In genomic region chr9:4979401-4979800, GRCm38 (mm10) we compare ENCODE assay signal across 4 mouse cellular contexts.
DNase-seq lines count a peak whose midpoint lies in the region; ATAC-seq and TF ChIP-seq lines count a peak whose summit lies in the region.
"Not testable (repeated sequence)": the region's sequence is repeated elsewhere in the genome, so short reads cannot be mapped to it uniquely, and the experiment has no call there.

No protein-coding gene starts in this region.

- not testable (repeated sequence) for H3K27me3 ChIP-seq in kidney, embryonic 14.5 days (ENCODE audit: control insufficient read depth, insufficient read depth, low read length); kidney, embryonic 15.5 days; kidney, embryonic 16.5 days (ENCODE audit: insufficient read depth, low read length); kidney, postnatal 0 days (ENCODE audit: insufficient read depth, low read length)

- not testable (repeated sequence) for H3K27ac ChIP-seq in kidney, embryonic 14.5 days (ENCODE audit: low read depth, low read length); kidney, embryonic 16.5 days (ENCODE audit: low read length); kidney, postnatal 0 days
- H3K27ac ChIP-seq in kidney, embryonic 15.5 days = 0 out of 2 replicates have a peak overlapping the region, but pooled peaks have one; percentile 41

- not testable (repeated sequence) for H3K4me3 ChIP-seq in kidney, embryonic 14.5 days (ENCODE audit: low read length); kidney, embryonic 15.5 days (replicated peaks); kidney, embryonic 16.5 days (ENCODE audit: low read length); kidney, postnatal 0 days (replicated peaks; ENCODE audit: low read depth, low read length)

- WGBS in kidney, embryonic 14.5 days = 48% methylated on average over 8 of the region's 8 CpGs
- WGBS in kidney, embryonic 15.5 days = 45% methylated on average over 8 of the region's 8 CpGs
- WGBS in kidney, embryonic 16.5 days = 47% methylated on average over 8 of the region's 8 CpGs
- 45% methylated on average over 8 of the region's 8 CpGs for WGBS in kidney, postnatal 0 days

- TF ChIP-seq CTCF in kidney, postnatal 0 days (IDR thresholded peaks at IDR 0.05; ENCODE audit: low read depth) = not testable (repeated sequence)

- H3K9ac ChIP-seq in kidney, embryonic 14.5 days (ENCODE audit: low read depth, low read length); kidney, embryonic 15.5 days; kidney, embryonic 16.5 days (replicated peaks; ENCODE audit: low read length); kidney, postnatal 0 days (ENCODE audit: low read depth, low read length): not testable (repeated sequence)

- not testable (repeated sequence) for H3K9me3 ChIP-seq in kidney, embryonic 14.5 days (ENCODE audit: control insufficient read depth, low read length); kidney, embryonic 15.5 days (replicated peaks); kidney, embryonic 16.5 days (ENCODE audit: low read length); kidney, postnatal 0 days (replicated peaks; ENCODE audit: low read length)

- H3K4me1 ChIP-seq in kidney, embryonic 14.5 days (ENCODE audit: control insufficient read depth, insufficient read depth, low read length); kidney, embryonic 15.5 days; kidney, embryonic 16.5 days (ENCODE audit: insufficient read depth, low read length); kidney, postnatal 0 days (replicated peaks; ENCODE audit: insufficient read depth, low read length): not testable (repeated sequence)

- H3K4me2 ChIP-seq in kidney, embryonic 14.5 days (replicated peaks; ENCODE audit: low read depth, low read length); kidney, embryonic 15.5 days; kidney, embryonic 16.5 days (replicated peaks; ENCODE audit: low read depth, low read length); kidney, postnatal 0 days (ENCODE audit: low read length): not testable (repeated sequence)

- H3K36me3 ChIP-seq in kidney, embryonic 14.5 days (ENCODE audit: control insufficient read depth, insufficient read depth, low read length); kidney, embryonic 15.5 days; kidney, embryonic 16.5 days (ENCODE audit: insufficient read depth, low read length); kidney, postnatal 0 days (ENCODE audit: insufficient read depth, low read length): not testable (repeated sequence)

- DNase-seq in kidney, postnatal 0 days (ENCODE audit: low spot score) = peak; percentile 40

- ATAC-seq in kidney, embryonic 14.5 days (ENCODE audit: low FRiP score, low TSS enrichment) = peak; percentile 77; the same call in 1 of the 2 replicates
- peak; percentile 88 for ATAC-seq in kidney, embryonic 15.5 days (replicated peaks; ENCODE audit: low FRiP score)
- peak; percentile 84 for ATAC-seq in kidney, embryonic 16.5 days (ENCODE audit: low FRiP score, low TSS enrichment)
- not testable (repeated sequence) for ATAC-seq in kidney, postnatal 0 days (replicated peaks; ENCODE audit: low FRiP score, low read depth)
